Mouse (Mus musculus) urinary bladder, adult 2 months (tissue): ENCODE data around the gene Hsf5. TPM values are rescaled to one million over a fixed set of nuclear protein-coding genes. Genes with fewer than 3 reads are reported as not detected.
A peak's percentile ranks its signal among the peaks of the same experiment; 100 is the strongest.

Source experiments
- DNase-seq: peaks from one replicate; pipeline ENCODE4 v3.0.0; 2022; ENCODE audit warnings: low spot score
- polyA plus RNA-seq: library from polyadenylated mRNA; depleted of rRNA; stranded (reverse); fragments of >200 nt; gene quantifications from 2 replicates; pipeline ENCODE4 v1.2.3, GENCODE M21; 2012

The Hsf5 gene
- polyA plus RNA-seq, 1 experiment, result 0.10 TPM

GRCm38 (mm10) chr11:87639206-87639605 is 22.2 kb downstream of the Hsf5 start:
- DNase-seq, result peak; percentile 47

GRCm38 (mm10) chr11:87642865-87643264 is 25.9 kb downstream of the Hsf5 start:
- DNase-seq, result no peak

GRCm38 (mm10) chr11:87654693-87655092 is 37.7 kb downstream of the Hsf5 start:
- DNase-seq, result no peak

- DNase-seq, result no peak
Measured at GRCm38 (mm10) chr11:87659216-87659615, 42.3 kb downstream of the Hsf5 start.

GRCm38 (mm10) chr11:87662407-87662806 is 45.4 kb downstream of the Hsf5 start, which contains the start of gene Rnf43:
Gene Rnf43 (plus strand): TSS chr11:87662722.
- DNase-seq, result peak; percentile 58

GRCm38 (mm10) chr11:87662822-87663221 is 45.9 kb downstream of the Hsf5 start:
- no peak for DNase-seq

GRCm38 (mm10) chr11:87663948-87664347 is 47.0 kb downstream of the Hsf5 start:
- DNase-seq, result no peak

- no peak for DNase-seq
Measured at GRCm38 (mm10) chr11:87664521-87664920, 47.6 kb downstream of the Hsf5 start.

GRCm38 (mm10) chr11:87665224-87665623 is 48.3 kb downstream of the Hsf5 start:
- DNase-seq, result no peak

- DNase-seq, result no peak
Measured at GRCm38 (mm10) chr11:87665658-87666057, 48.7 kb downstream of the Hsf5 start.

GRCm38 (mm10) chr11:87666256-87667035 is 49.5 kb downstream of the Hsf5 start:
- DNase-seq, result no peak

GRCm38 (mm10) chr11:87667107-87668090 is 50.4 kb downstream of the Hsf5 start:
- DNase-seq, result no peak

- DNase-seq, result no peak
Measured at GRCm38 (mm10) chr11:87673282-87673681, 56.3 kb downstream of the Hsf5 start.

- DNase-seq, result no peak
Measured at GRCm38 (mm10) chr11:87675606-87676005, 58.6 kb downstream of the Hsf5 start.

GRCm38 (mm10) chr11:87677756-87678155 is 60.8 kb downstream of the Hsf5 start:
- DNase-seq, result no peak

GRCm38 (mm10) chr11:87678545-87678944 is 61.6 kb downstream of the Hsf5 start:
- no peak for DNase-seq

GRCm38 (mm10) chr11:87678976-87679375 is 62.0 kb downstream of the Hsf5 start:
- DNase-seq, result no peak

GRCm38 (mm10) chr11:87680786-87681185 is 63.8 kb downstream of the Hsf5 start:
- DNase-seq, result no peak

GRCm38 (mm10) chr11:87682096-87682495 is 65.1 kb downstream of the Hsf5 start:
- no peak for DNase-seq

- no peak for DNase-seq
Measured at GRCm38 (mm10) chr11:87682838-87683571, 66.0 kb downstream of the Hsf5 start.

- no peak for DNase-seq
Measured at GRCm38 (mm10) chr11:87686407-87686806, 69.4 kb downstream of the Hsf5 start.
